Mouse (Mus musculus) B cell, adult 67 days (primary cell): Measurements from ENCODE around the gene Chrdl2. TPM values are rescaled to one million over a fixed set of nuclear protein-coding genes. Genes with fewer than 3 reads are reported as not detected.

Experiments
- total RNA-seq, 2 experiments: library from RNA; stranded (reverse); gene quantifications; 4 replicates each; pipeline ENCODE4 v1.2.4; 2023

The Chrdl2 gene
- not detected for total RNA-seq

GRCm38 (mm10) chr7:100005790-100006189 is at the start of gene Chrdl2:
Chrdl2 (plus strand) TSS chr7:100006172.

DNA sequence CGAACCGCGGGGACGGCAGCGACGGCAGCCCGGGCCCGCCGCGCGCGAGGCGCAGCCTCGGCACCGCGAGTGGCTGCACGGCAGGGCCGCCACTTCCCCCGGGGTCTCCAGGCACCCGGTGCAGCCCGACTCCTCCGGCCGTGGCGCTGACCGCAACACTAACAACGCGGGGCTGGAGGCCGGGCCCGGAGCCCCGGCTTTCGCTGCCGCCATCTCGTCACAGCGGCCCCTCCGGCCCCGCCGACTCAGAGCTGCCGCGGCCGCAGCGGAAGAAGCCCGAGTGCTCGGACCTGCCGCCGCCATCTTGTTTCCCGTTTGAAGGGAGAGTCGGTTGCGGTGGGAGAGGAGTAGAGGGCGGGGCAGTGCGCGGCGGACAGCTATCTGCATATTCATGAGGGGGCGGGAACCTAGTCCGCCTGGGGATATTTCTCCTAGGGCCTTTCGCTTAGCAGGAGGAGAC is 25.8 kb upstream of the Chrdl2 start, which contains the start of gene Rnf169:
Gene Rnf169, minus strand, starts transcription at position 317 of the 460 bp plus-strand sequence.

Other genes with a start within 250 kb of the Chrdl2 start
- not detected for gene Olfr521, start 242.7 kb upstream of the Chrdl2 start, total RNA-seq
- gene Neu3, start 177.8 kb upstream of the Chrdl2 start, total RNA-seq: 1 to 10 TPM; 2.6 TPM
- gene Xrra1, start 147.1 kb upstream of the Chrdl2 start, total RNA-seq: not detected
- 100 to 1,000 TPM; 103 to 106 TPM for gene Spcs2, start 142.7 kb upstream of the Chrdl2 start, total RNA-seq
- 10 to 100 TPM; 31.5 to 41.1 TPM for gene Rnf169, start 25.7 kb upstream of the Chrdl2 start, total RNA-seq
- 10 to 100 TPM; 70.5 to 76.2 TPM for gene Pold3, start 115.4 kb downstream of the Chrdl2 start, total RNA-seq
- 1 to 10 TPM; 1.0 to 1.9 TPM for gene Lipt2, start 153.1 kb downstream of the Chrdl2 start, total RNA-seq
- not detected for gene Kcne3, start 170.3 kb downstream of the Chrdl2 start, total RNA-seq
- gene Pgm2l1, start 221.2 kb downstream of the Chrdl2 start, total RNA-seq: 10 to 100 TPM; 20.7 to 23.3 TPM